Mouse (Mus musculus): ENCODE measurements around the gene Tvp23b.

- TF ChIP-seq CTCF (IDR thresholded peaks at IDR 0.05 in 2 of 3, conservative IDR thresholded peaks at IDR 0.05 in 1 of 3; ENCODE audit: control insufficient read depth in 1 of 3, insufficient read depth in 1 of 3, low read depth in 2 of 3, low read length in 3 of 3, poor library complexity in 1 of 3, severe bottlenecking in 1 of 3): no peak
- TF ChIP-seq EP300 (IDR thresholded peaks at IDR 0.05; ENCODE audit: low read depth in 1 of 2, low read length in 2 of 2): no peak
- no peak for TF ChIP-seq CHD2 (IDR thresholded peaks at IDR 0.05; ENCODE audit: low read length)
- no peak for TF ChIP-seq MXI1 (IDR thresholded peaks at IDR 0.05; ENCODE audit: low read depth, low read length)
- TF ChIP-seq POLR2A (IDR thresholded peaks at IDR 0.05; ENCODE audit: control insufficient read depth in 1 of 2, insufficient read depth in 1 of 2, low read depth in 1 of 2, low read length in 2 of 2, poor library complexity in 1 of 2): no peak
- no peak for TF ChIP-seq TAL1 (IDR thresholded peaks at IDR 0.05; ENCODE audit: low read length)
- no peak for TF ChIP-seq NRF1 (IDR thresholded peaks at IDR 0.05; ENCODE audit: insufficient read depth, low read depth, low read length, poor library complexity, severe bottlenecking)
- no peak for TF ChIP-seq RCOR1 (IDR thresholded peaks at IDR 0.05; ENCODE audit: low read depth, low read length)
- no peak for TF ChIP-seq SMC3 (IDR thresholded peaks at IDR 0.05; ENCODE audit: low read depth, low read length)
- TF ChIP-seq GATA1 (IDR thresholded peaks at IDR 0.05; ENCODE audit: low read depth, low read length): no peak
- no peak for TF ChIP-seq CHD1 (IDR thresholded peaks at IDR 0.05; ENCODE audit: low read depth, low read length)
- TF ChIP-seq MYC (IDR thresholded peaks at IDR 0.05; ENCODE audit: low read depth, low read length): no peak
- no peak for TF ChIP-seq TCF12 (IDR thresholded peaks at IDR 0.05; ENCODE audit: low read depth, low read length)
- TF ChIP-seq SIN3A (IDR thresholded peaks at IDR 0.05; ENCODE audit: low read length): no peak
These were observed 2.8 kb upstream of the Tvp23b start for GRCm38 (mm10) chr11:62876445-62876844.

Measured in MEL (cell line).